Mouse (Mus musculus) mouse embryonic stem cell (cell line): ENCODE measurements around the gene Npc2.

Experiments used
- in situ Hi-C, 2 experiments: fragments of 300-500 bp; cut with MboI; formaldehyde crosslinking; loops; 1 replicate in 1 of 2; 3 replicates in 1 of 2; pipeline ENCODE4 v1.14.3; 2019 to 2020; ENCODE audit warnings: low sequenced_read_pairs in 2 of 2, low pct_unique_long_range_greater_than_20kb in 1 of 2, mixed read lengths in 1 of 2; ENCODE audit not compliant: unreplicated experiment in 1 of 2

Npc2 gene

DNA sequence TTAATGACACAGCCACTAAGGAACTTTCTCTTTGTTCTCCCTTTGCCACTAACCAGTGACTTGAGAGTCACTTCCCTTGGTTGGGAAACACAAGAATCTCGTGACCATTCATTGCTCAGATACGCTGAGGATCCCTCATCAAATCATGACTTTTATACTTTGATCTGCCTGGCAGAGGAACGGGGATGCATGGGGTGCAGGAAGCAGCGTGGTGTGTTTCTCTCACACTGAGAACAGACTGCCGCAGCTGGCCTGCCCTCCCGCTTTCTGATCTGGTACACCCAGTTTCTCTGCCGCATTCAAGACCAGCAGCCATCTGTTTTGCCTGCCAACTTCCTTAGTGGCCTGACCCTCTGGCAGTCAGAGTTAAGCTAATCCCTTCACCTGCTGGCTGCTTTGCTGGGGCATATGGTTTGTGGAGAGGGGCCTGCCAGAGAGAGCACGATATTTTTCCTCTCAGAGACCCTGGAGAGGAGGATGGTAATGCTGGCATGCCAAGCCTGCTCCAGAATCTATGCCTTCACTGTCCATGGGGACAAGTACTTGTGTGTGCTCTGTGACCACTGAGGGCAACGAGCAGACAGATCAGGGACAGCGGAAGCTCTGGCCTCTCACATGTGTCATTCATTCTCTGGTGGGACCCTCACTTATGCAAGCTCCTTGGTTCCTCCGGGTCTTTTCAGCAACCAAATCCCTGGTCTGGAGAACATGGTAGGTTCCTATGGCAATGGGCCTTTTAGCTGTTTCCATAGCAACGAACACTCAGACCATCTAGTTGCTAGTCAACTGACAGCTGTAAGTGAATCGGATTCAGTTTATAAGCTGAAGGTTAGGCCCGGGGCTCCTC lies 20.6 kb downstream of the Npc2 start:
- in situ Hi-C loops: loop anchor here (5.0 kb wide), 1 partner anchor 80 kb away; no protein-coding TSS in a partner anchor

DNA sequence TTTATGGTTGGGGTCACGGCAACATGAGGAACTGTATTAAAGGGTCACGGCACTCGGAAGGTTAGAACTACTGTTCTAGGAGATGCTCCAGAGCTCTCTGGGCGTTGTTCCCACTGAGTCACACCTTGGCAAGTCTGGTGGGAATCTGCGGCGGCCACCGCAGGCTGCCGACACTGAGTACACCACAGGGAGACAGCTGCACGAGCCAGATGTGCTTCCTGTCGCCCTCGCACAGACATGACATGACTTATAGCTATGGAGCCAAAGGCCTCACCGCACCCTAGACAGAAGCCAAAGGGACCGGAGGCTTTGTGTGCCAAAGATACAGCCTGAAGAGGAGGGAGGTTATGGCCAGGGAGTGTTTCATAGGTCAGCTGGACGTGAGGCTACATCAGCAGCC lies 22.3 kb downstream of the Npc2 start:
- in situ Hi-C loops: loop anchor here (5.0 kb wide), 1 partner anchor 78 kb away; no protein-coding TSS in a partner anchor

DNA sequence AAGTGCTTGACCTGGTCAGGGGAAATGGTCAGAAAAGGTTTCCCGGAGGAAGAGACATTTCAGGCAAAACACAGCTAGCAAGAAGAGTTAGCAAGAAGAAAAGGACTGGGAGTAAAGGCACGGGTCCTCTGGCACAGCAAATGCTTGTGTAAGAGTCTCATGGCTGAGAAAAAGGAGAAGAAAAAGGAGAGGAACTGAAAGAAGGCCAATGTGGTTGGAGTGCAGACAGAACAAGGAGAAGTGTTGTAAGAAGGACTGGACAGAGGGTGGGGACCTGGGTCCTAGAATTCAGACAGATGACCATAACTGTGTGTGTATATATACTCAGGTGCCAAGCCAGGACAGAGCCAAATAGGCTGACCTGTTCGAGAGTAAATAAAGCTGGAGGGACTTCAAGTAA lies 24.8 kb downstream of the Npc2 start:
- in situ Hi-C loops: no loop called here

- in situ Hi-C loops: no loop called here
Measured at GRCm38 (mm10) chr12:84745700-84746099, 27.3 kb downstream of the Npc2 start.

GRCm38 (mm10) chr12:84743496-84743895 lies 29.5 kb downstream of the Npc2 start:
- in situ Hi-C loops: no loop called here

GRCm38 (mm10) chr12:84733366-84733765 lies 39.6 kb downstream of the Npc2 start:
- in situ Hi-C loops: no loop called here

DNA sequence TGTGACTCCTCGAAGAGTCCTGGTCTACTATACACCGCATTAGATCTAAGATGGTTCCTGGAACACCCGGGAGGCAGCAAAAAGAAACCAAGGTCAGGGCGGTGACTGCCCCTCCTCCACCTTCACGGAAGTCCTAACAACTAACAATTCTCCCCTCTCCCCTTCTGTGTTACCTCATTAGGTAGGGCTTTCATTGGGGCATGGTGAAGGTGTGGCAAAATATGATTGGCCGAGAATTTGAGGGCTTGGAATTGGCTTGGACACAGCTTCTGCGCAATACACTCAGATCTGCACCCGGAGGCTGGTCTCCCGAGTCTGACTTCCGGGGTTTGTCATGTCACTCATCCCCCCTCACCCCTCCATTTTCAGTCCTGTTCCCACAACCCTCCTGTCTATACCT lies 44.5 kb downstream of the Npc2 start:
- in situ Hi-C loops: no loop called here

DNA sequence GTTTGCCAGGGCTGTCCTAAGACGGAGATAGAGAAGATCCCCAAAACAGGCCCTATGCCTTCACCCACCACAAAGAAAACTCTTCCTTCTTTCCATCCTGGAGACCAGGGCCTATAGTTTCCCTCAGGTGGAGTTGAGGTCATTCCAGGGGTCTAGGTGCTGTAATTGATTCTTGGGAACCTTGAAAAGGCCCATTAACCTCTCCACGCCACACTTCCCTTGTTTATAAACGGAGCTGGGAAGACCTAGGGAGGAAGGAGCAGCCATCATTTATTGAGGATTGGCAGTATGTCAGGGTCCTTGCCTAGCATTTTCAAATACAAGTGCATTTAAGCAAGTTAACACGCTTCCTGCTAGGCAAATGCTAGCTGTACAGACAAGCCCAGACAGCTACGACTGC lies 45.5 kb downstream of the Npc2 start:
- in situ Hi-C loops: no loop called here

- in situ Hi-C loops: no loop called here
Measured at GRCm38 (mm10) chr12:84726986-84727385, 46.0 kb downstream of the Npc2 start.

DNA sequence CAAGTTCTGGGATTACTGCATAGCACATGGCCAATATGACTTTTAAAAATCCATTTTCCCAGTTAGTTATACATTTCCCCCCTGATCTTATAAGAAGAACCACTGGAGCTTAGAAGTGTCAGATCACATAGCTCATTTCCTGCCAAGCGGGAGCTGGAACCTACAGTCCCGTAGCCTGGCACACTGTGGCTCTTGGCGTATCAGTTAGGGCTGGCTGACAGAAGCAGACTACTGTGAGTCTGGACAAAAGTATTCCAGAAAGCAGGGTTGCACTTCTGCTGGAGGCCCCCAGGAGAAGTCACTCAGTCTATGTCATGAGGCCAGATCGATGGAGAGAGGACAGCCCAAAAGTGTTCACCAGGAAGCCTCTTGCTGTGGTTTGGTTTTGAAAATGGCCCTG lies 46.6 kb downstream of the Npc2 start:
- in situ Hi-C loops: no loop called here

DNA sequence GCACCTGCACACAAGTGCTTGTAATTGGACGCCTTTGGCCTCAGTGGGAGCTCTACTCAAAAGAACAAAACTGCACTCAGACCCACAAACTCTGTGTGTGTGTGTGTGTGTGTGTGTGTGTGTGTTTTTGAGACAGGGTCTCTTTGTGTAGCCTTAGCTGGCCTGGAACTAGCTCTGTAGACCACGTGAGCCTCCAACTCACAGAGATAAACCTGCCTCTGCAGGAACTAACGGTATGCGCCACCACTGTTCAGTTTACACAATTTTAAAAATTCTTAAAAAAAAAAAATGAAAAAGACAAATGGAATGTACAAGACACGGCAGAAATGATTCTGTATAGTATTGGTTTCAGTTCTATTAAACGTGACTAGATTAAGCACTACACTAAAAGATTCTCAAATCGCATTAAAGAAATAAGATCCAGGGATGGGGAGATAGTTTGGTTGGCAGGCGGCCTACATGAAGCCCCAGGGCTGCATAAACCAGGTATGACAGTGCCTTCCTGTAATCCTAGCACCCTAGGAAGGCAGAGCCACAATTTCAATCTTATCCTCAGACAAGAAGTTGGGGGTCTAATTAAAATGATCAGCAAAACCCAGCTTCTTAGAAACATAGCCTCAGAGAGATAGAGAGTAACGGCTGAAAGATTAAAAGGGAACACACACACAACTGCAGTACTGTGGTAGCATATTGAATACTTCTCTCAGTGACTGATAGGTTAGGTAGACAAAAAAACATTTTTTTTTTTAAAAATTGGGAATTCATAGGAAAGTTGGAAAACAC lies 54.3 kb downstream of the Npc2 start:
- in situ Hi-C loops: no loop called here

DNA sequence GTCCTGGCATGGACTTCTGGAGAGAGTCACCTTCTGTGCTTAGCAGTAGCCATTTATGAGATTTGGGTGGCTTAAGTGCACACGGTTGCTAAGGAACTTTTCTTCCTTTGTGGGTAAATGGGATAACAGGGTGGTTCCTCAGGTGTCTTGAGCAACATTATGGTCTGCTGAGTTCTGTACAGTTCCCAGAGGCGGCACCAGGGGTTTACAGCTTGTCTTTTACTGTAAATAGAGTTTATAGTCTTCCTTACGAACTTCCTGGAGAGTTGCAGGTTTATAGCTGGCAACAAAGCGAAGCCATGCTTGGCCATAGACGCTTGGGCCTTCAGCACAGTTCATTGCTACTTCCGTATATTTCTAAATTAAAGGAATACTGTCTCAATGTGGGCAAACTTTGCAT lies 58.4 kb downstream of the Npc2 start:
- in situ Hi-C loops: no loop called here

DNA sequence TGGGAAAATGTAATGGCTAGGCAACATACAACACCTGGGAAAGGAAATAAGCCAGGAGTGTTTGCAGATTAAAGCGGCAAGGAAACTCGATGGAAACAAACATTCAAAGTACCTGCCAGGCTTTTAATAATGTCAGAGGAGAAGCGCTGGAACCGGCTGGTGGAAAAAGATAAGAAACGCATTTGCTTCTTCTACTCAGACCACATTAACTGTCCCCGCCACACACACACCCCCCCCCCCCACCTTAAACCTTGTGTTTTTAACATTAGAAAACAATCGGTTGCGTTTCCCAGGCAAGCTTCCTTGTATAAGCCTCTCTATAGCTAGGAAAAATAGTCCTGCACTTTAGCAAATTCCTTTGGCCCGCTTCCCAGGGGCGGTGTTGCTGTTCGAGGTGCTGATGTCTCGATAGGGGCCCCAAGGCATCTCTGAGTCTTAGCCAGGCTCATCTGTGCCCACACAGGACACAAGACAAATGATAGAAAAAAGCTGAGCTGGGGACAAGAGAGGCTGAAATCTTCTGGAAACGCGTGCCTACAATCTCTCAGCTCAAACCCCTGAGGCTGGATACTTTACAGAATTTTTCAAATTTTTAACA lies 63.0 kb downstream of the Npc2 start:
- in situ Hi-C loops: no loop called here

DNA sequence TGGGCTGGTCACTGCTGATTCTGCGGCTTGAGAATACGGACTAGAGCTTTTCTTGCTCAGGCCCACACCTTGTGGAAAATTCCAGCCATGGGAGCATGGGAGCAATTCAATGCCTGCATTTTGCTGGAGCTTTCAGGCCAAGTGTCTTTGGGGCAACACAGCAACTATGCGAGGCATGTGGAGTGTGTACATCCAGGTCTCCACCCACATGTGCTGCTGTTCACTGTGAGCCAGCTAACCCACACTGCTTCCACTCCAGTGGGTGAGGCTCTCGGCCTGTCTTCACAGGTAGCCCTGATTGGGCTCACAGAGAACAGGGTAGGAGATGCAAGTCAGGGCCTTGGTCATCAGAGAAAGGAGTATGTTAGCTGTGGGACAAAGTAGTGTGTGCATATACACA lies 65.1 kb downstream of the Npc2 start:
- in situ Hi-C loops: no loop called here

DNA sequence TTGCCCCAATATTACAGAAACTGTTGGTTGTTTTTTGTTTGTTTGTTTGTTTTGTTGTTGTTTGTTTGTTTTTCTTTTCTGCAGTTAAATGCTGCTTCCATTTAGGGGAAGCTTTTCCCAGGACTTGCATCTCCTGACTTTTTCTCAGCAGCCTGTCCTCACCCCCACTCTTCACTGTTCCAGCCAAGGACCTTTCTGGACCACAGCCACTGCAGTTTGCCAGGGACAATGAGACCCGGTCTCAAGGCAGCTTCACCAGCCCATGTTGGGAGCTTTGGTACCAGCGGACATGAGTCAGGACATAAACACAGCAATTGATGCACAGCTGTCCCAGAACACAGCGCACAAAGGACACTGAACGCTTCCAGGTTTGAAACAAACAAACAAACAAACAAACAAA lies 66.1 kb downstream of the Npc2 start:
- in situ Hi-C loops: no loop called here
